Mouse (Mus musculus): ENCODE measurements at regions not wholly inside any gene's neighbourhood (a gene's known extent, or its start where the extent isn't known, plus 50 kb on each side); places are given as distances from the start of the nearest gene placed in this dataset.

DNA sequence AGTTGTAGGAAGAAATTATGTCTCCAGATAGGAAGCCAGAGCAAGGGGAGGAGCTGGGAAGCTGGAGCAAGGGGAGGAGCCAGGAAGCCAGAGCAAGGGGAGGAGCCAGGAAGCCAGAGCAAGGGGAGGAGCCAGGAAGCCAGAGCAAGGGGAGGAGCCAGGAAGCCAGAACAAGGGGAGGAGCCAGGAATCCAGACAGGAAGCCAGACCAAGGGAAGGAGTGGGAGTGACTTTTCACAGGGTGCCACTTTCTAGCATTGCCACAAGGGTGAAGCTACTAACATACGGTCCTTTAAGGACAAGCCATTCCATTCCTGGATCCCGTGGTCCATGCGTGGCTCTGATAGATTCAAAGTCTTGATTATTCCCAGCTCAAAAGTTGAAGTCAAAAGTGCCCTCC lies 81.7 kb downstream of the Spata19 start:
- Histone ChIP-seq H3K9me3 (ENCODE audit: control insufficient read depth, low read length) (no peaks in the 10 kb centered on the region), H3K4me1 (ENCODE audit: control insufficient read depth, insufficient read depth, low read length) (no peaks in the 10 kb centered on the region), H3K4me2 (ENCODE audit: low read depth, low read length) (no peak overlapping the region), H3K27ac (replicated peaks; ENCODE audit: low read depth, low read length) (no peak overlapping the region), H3K4me3 (ENCODE audit: low read depth, low read length) (no peak overlapping the region), H3K9ac (ENCODE audit: low read depth, low read length) (no peak overlapping the region), H3K27me3 (replicated peaks; ENCODE audit: control insufficient read depth, insufficient read depth, low read length) (no peaks in the 10 kb centered on the region), H3K36me3 (ENCODE audit: control insufficient read depth, insufficient read depth, low read length) (no peaks in the 10 kb centered on the region)
- no peak for ATAC-seq (ENCODE audit: low read depth)
- DNase-seq (ENCODE audit: low spot score) = no peak
- 91% methylated on average over 3 of the region's 3 CpGs for WGBS

DNA sequence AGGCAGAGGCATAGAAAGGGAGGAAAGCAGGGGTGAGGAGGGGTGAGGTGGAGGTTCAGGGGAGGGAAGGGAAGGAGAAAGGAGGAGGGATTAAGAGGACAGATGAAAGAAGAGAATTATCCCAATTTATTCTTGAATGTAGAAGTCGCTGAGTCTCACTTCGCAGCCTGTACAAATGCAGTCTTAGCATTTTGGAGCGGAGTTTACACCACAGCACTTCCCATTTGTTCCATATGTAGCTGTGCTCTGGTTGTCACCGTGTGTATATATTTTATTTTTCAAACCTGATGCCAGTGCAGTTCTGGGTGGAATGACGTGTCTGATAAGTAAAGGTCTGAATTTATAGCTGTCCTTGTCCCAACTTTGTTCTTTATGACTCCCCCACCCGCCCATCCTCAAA lies 105.2 kb downstream of the Spata19 start:
- H3K27me3 ChIP-seq (replicated peaks; ENCODE audit: control insufficient read depth, insufficient read depth, low read length) = no peaks in the 10 kb centered on the region
- H3K4me3 ChIP-seq (ENCODE audit: low read depth, low read length) = no peak overlapping the region
- WGBS = 71% methylated on average over 6 of the region's 6 CpGs
- no peak overlapping the region for H3K27ac ChIP-seq (replicated peaks; ENCODE audit: low read depth, low read length)
- DNase-seq (ENCODE audit: low spot score) (peak; percentile 22), ATAC-seq (ENCODE audit: low read depth) (no peak)
- H3K9ac ChIP-seq (ENCODE audit: low read depth, low read length) = no peak overlapping the region
- no peaks in the 10 kb centered on the region for H3K9me3 ChIP-seq (ENCODE audit: control insufficient read depth, low read length)
- H3K36me3 ChIP-seq (ENCODE audit: control insufficient read depth, insufficient read depth, low read length) = no peaks in the 10 kb centered on the region
- H3K4me1 ChIP-seq (ENCODE audit: control insufficient read depth, insufficient read depth, low read length) = no peaks in the 10 kb centered on the region
- no peak overlapping the region for H3K4me2 ChIP-seq (ENCODE audit: low read depth, low read length)

DNA sequence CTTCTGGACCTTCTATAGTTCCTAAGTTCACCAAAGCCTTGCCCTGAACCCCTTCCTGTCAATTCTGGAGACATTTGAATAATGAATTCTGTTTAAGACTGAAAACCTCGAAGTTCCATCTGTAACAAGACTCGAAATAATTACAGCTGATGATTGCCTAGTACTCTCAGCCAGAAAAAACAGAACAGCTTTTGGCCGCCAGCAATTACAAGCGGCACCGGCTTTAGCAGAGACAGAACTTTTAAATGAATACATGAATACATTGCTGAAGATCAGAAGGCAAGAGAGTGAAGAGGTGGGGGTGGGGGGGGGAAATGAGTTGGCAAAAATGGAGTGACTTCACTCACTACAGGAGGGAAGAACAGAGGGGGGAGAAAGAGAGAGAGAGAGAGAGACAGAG lies 112.6 kb downstream of the Spata19 start:
- Histone ChIP-seq H3K36me3 (ENCODE audit: control insufficient read depth, insufficient read depth, low read length) (no peaks in the 10 kb centered on the region), H3K9ac (ENCODE audit: low read depth, low read length) (no peak overlapping the region), H3K27me3 (replicated peaks; ENCODE audit: control insufficient read depth, insufficient read depth, low read length) (no peaks in the 10 kb centered on the region), H3K27ac (replicated peaks; ENCODE audit: low read depth, low read length) (no peak overlapping the region), H3K9me3 (ENCODE audit: control insufficient read depth, low read length) (no peaks in the 10 kb centered on the region), H3K4me3 (ENCODE audit: low read depth, low read length) (no peak overlapping the region), H3K4me1 (ENCODE audit: control insufficient read depth, insufficient read depth, low read length) (no peaks in the 10 kb centered on the region), H3K4me2 (ENCODE audit: low read depth, low read length) (no peak overlapping the region)
- ATAC-seq (ENCODE audit: low read depth) (no peak), DNase-seq (ENCODE audit: low spot score) (no peak)
- 53% methylated on average over 5 of the region's 5 CpGs for WGBS

DNA sequence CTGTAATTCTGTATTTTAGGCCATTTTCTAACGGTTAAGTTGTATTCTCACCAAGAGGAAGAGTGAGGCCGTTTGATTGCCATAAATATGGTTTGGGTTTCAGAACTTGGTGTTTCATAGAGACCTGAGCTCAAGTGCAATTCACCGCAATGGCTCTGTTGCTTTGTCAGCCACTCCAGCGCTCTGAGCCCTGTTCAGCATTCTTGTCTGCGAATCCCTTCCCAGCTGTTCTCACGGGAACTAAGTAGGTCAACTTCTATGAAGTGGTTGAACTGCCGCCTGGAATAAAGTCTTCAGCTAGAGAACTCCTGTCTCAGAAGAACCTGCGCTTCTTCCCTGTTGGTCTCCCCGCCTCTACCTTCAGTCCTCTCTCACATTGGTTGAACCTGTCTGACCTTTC lies 113.1 kb downstream of the Spata19 start:
- DNase-seq (ENCODE audit: low spot score) = no peak
- Histone ChIP-seq H3K4me1 (ENCODE audit: control insufficient read depth, insufficient read depth, low read length) (no peaks in the 10 kb centered on the region), H3K4me3 (ENCODE audit: low read depth, low read length) (no peak overlapping the region), H3K27ac (replicated peaks; ENCODE audit: low read depth, low read length) (no peak overlapping the region), H3K36me3 (ENCODE audit: control insufficient read depth, insufficient read depth, low read length) (no peaks in the 10 kb centered on the region), H3K4me2 (ENCODE audit: low read depth, low read length) (no peak overlapping the region), H3K9ac (ENCODE audit: low read depth, low read length) (no peak overlapping the region), H3K27me3 (replicated peaks; ENCODE audit: control insufficient read depth, insufficient read depth, low read length) (no peaks in the 10 kb centered on the region), H3K9me3 (ENCODE audit: control insufficient read depth, low read length) (no peaks in the 10 kb centered on the region)
- WGBS = 85% methylated on average over 9 of the region's 9 CpGs
- ATAC-seq (ENCODE audit: low read depth) = no peak

DNA sequence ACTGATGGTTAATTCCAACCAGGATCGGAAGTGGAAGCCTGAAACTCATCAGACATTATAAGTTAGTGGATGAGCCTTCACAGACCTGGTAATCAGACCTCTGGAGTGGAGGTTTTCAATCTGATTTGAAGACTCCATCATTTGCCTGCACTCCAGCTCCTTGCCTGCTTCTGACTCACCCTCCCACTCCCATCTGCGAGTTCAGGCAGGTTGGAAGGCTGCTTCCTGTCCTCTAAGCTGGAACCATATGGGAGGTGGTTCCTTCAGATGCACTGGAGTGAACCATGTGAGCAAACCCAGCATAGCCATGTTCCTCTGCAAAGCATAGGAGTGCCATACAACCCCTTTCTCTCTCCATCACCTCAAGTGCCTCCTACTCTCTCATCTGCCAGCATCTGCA lies 114.6 kb downstream of the Spata19 start:
- no peak for DNase-seq (ENCODE audit: low spot score)
- no peak overlapping the region for H3K4me3 ChIP-seq (ENCODE audit: low read depth, low read length)
- H3K9me3 ChIP-seq (ENCODE audit: control insufficient read depth, low read length) = no peaks in the 10 kb centered on the region
- H3K27me3 ChIP-seq (replicated peaks; ENCODE audit: control insufficient read depth, insufficient read depth, low read length) = no peaks in the 10 kb centered on the region
- 39% methylated on average over 2 of the region's 2 CpGs for WGBS
- no peak overlapping the region for H3K27ac ChIP-seq (replicated peaks; ENCODE audit: low read depth, low read length)
- ATAC-seq (ENCODE audit: low read depth) = no peak
- no peaks in the 10 kb centered on the region for H3K36me3 ChIP-seq (ENCODE audit: control insufficient read depth, insufficient read depth, low read length)
- no peak overlapping the region for H3K4me2 ChIP-seq (ENCODE audit: low read depth, low read length)
- H3K9ac ChIP-seq (ENCODE audit: low read depth, low read length) = no peak overlapping the region
- no peaks in the 10 kb centered on the region for H3K4me1 ChIP-seq (ENCODE audit: control insufficient read depth, insufficient read depth, low read length)

DNA sequence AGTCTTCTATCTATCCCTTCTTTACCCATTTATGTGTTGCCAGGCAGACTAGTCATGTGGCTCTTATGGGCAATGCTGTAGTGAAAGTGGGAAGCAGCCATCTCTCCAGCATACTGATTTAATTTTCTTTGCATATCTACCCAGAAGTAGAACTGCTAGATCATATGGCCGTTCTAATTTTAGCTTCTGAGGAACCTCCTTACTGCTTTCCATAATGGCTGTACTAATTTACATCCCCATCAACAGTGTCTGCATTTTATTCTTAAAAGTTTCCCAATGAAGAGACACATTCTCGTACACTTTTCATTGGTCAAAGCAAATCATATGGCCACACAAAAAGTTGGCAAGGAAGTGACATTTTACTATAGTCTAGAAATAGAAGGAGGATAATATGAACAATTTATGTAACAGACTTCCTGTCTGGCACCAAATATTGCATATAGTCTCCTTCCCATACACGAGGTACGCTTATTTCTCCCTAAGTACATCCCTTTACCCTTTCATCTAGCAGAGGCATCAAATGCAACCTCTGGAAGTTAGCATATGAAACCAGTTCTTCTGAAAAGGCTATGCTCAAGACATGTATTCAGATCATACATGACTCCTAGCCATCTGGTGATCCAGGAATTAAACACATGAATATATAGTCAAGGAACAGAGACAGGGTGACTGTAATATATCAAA lies 119.0 kb downstream of the Spata19 start:
- ATAC-seq (ENCODE audit: low read depth) = no peak
- Histone ChIP-seq H3K4me3 (ENCODE audit: low read depth, low read length) (no peak overlapping the region), H3K9me3 (ENCODE audit: control insufficient read depth, low read length) (no peaks in the 10 kb centered on the region), H3K27me3 (replicated peaks; ENCODE audit: control insufficient read depth, insufficient read depth, low read length) (no peaks in the 10 kb centered on the region), H3K36me3 (ENCODE audit: control insufficient read depth, insufficient read depth, low read length) (no peaks in the 10 kb centered on the region), H3K4me2 (ENCODE audit: low read depth, low read length) (no peak overlapping the region), H3K4me1 (ENCODE audit: control insufficient read depth, insufficient read depth, low read length) (no peaks in the 10 kb centered on the region), H3K9ac (ENCODE audit: low read depth, low read length) (no peak overlapping the region), H3K27ac (replicated peaks; ENCODE audit: low read depth, low read length) (no peak overlapping the region)
- WGBS = 79% methylated on average over 4 of the region's 4 CpGs
- no peak for DNase-seq (ENCODE audit: low spot score)

DNA sequence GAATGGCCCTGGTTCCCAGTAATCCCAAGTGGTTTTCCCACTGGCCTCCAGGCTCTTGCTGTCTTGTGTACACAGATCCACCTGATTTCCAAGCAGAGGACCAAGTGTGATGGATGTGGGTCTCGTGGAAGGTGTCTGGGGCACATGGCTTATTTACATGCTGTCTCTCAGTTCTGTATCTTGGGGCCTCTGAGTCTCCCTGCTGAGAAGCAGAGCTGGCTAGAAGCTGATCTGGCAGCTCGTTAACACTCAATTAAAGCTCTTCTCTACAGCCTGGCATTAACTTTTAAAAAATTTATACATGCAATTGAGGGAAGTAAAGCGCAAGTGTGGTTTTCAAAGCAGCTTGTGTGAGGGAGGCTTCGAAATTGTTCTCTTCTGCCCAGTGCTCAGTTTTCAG lies 121.4 kb downstream of the Spata19 start:
- Histone ChIP-seq H3K27me3 (replicated peaks; ENCODE audit: control insufficient read depth, insufficient read depth, low read length) (no peaks in the 10 kb centered on the region), H3K27ac (replicated peaks; ENCODE audit: low read depth, low read length) (no peak overlapping the region), H3K4me1 (ENCODE audit: control insufficient read depth, insufficient read depth, low read length) (no peaks in the 10 kb centered on the region), H3K36me3 (ENCODE audit: control insufficient read depth, insufficient read depth, low read length) (no peaks in the 10 kb centered on the region), H3K4me2 (ENCODE audit: low read depth, low read length) (no peak overlapping the region), H3K9me3 (ENCODE audit: control insufficient read depth, low read length) (no peaks in the 10 kb centered on the region), H3K9ac (ENCODE audit: low read depth, low read length) (no peak overlapping the region), H3K4me3 (ENCODE audit: low read depth, low read length) (no peak overlapping the region)
- no peak for ATAC-seq (ENCODE audit: low read depth)
- 63% methylated on average over 4 of the region's 4 CpGs for WGBS
- no peak for DNase-seq (ENCODE audit: low spot score)

DNA sequence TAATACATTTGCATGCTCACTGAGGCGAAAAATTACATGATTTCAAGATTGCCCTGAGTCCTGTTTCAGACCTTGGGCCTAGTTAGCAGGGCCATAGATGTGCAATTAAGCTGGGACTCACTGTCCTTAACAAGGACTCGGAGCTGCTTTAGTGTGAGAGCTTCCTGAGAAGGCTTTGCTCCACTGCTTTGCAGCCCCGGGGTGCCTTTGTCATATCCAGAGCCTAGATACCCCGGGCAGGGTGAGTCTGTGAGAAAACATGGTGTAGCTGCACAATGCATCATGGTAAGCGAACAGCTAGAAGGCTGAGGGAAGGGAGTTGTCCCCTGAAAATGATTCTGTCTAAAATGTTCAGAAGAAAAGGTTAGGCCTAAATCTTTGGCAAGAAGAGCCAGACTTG lies 123.1 kb downstream of the Spata19 start:
- 61% methylated on average over 5 of the region's 5 CpGs for WGBS

DNA sequence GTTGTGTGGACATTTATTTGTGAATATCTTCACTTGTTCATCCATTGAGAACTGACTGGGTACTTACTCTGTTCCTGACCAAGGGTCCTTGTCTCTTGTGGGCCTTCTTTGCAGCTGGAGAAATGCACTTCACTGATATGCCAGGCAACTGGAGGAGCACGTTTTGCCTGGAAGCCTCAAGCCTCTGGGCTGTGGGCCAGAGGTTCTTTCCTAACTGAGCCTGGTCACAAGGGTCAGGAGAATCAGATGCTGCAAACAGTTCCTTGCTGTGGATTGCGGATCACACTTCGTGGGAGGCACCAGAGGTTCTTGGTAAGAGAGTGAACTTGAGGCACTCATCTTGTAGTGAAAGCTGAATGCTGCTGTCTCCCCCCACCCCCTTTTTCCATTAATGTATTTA lies 124.6 kb downstream of the Spata19 start:
- no peaks in the 10 kb centered on the region for H3K27me3 ChIP-seq (replicated peaks; ENCODE audit: control insufficient read depth, insufficient read depth, low read length)
- ATAC-seq (ENCODE audit: low read depth) (no peak), DNase-seq (ENCODE audit: low spot score) (no peak)
- no peaks in the 10 kb centered on the region for H3K4me1 ChIP-seq (ENCODE audit: control insufficient read depth, insufficient read depth, low read length)
- no peak overlapping the region for H3K27ac ChIP-seq (replicated peaks; ENCODE audit: low read depth, low read length)
- H3K9ac ChIP-seq (ENCODE audit: low read depth, low read length) = no peak overlapping the region
- H3K9me3 ChIP-seq (ENCODE audit: control insufficient read depth, low read length) = no peaks in the 10 kb centered on the region
- H3K4me2 ChIP-seq (ENCODE audit: low read depth, low read length) = no peak overlapping the region
- WGBS = 69% methylated on average over 3 of the region's 3 CpGs
- H3K4me3 ChIP-seq (ENCODE audit: low read depth, low read length) = no peak overlapping the region
- H3K36me3 ChIP-seq (ENCODE audit: control insufficient read depth, insufficient read depth, low read length) = no peaks in the 10 kb centered on the region

More for the DNA sequence above, 123.1 kb downstream of the Spata19 start:
- Histone ChIP-seq H3K36me3 (ENCODE audit: control insufficient read depth, insufficient read depth, low read length) (no peaks in the 10 kb centered on the region), H3K4me2 (ENCODE audit: low read depth, low read length) (no peak overlapping the region), H3K27me3 (replicated peaks; ENCODE audit: control insufficient read depth, insufficient read depth, low read length) (no peaks in the 10 kb centered on the region), H3K9me3 (ENCODE audit: control insufficient read depth, low read length) (no peaks in the 10 kb centered on the region), H3K4me3 (ENCODE audit: low read depth, low read length) (no peak overlapping the region), H3K9ac (ENCODE audit: low read depth, low read length) (no peak overlapping the region), H3K27ac (replicated peaks; ENCODE audit: low read depth, low read length) (no peak overlapping the region), H3K4me1 (ENCODE audit: control insufficient read depth, insufficient read depth, low read length) (no peaks in the 10 kb centered on the region)
- DNase-seq (ENCODE audit: low spot score) = no peak
- ATAC-seq (ENCODE audit: low read depth) = no peak

Measured in embryonic facial prominence, embryonic 14.5 days (tissue).